Mouse (Mus musculus): Measurements from ENCODE around the gene Ube2cbp.

Ube2cbp gene

DNA sequence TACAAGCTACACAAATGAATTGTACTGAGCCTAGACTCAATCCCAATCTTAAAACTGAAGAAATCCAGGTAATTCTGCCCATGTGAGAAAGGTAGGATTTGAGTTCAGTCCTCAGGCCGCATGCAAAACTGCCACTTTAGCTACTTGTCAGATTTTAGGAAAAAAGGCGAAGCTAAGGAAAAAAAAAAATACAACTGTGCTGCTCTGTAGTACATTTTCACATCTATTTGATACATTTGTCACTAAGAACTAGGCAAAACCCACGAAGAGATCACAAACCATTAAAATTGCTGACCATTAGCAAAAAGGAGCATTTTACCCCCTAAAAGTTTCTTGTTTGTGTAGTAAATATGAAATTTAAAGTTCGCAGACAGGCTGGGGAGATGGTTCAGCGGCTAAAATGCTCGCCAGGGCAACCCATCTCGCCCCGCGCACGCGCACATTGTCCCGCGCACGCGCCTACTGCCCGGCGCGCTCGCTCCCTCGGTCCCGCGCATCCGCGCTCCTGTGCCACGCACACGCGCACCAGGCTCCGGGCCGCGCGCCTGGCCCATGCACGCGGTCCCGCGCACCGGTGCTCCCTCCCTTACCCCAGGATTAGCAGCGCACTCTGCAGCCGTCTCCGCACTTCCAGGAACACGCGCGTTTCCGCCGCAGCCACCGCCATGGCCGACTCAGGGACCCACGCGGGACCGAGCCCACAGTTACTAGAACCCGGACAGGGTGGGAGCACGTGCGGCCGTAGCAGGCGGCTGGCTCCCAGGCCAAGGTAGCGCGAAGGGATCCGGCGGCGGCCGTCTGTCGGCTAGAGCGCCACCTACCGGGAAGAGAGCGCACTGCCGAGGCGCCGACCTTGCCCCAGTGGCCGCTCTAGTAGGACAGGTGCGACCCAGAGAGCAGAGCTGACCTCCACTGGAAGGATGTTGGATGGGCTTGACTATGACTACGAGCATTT is at the start of gene Ube2cbp:
TSS of gene Ube2cbp (minus strand) at position 800 of the 955 bp plus-strand sequence.
- peak; percentile 73 to 89 for DNase-seq

DNA sequence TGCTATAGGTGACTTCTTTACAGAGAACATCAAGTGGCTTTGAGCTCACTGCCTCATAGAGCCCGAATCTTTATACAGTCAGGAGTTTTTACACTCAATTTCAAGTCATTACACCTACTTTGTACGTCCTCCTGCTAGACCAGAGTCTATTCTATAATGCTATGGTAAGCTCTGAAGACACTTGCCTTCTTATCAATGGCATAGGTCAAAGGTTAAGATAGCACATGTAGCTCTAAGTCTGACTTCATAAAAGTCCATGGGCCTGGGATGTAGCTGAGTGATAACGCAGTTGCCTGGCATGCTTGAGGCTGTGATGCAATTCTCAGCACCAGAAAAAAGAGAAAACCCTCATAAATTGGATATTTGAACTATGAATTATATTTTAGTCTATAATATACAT is 49.6 kb upstream of the Ube2cbp start:
- DNase-seq, result no peak

DNA sequence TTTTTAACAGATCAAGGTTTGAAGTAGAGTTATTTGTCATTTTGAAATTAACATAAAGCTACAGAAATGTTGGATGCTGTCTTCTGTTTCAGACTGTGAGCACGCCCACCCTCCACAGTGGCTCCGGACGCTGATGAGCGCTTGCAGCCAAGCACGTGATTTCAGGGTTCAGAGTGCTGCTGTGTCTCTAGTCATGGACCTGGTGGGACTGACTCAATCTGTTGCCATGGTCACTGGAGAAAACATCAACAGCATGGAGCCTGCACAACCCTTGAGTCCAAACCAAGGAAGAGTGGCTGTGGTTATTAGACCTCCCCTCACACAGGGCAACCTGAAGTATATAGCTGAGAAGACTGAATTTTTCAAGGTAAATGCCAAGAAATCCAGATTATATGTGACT is 49.0 kb upstream of the Ube2cbp start:
- no peak for DNase-seq

DNA sequence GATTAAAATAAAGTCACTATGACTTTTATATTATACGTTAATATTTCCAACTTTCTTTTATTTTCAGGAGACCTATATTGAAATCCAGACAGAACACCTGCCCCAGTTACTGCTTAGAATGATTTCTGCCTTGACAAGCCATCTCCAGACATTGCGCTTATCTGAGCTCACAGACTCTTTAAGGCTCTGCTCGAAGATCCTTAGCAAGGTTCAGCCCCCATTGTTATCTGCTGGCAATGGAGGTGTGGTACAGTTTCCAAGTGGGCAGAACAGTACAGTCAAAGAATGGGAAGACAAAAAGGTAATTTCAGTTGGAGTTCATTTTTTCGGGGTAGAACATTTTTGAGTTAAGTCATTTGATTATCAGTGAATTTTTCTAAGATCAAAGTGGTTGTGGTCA is 42.7 kb upstream of the Ube2cbp start:
- no peak for DNase-seq

DNA sequence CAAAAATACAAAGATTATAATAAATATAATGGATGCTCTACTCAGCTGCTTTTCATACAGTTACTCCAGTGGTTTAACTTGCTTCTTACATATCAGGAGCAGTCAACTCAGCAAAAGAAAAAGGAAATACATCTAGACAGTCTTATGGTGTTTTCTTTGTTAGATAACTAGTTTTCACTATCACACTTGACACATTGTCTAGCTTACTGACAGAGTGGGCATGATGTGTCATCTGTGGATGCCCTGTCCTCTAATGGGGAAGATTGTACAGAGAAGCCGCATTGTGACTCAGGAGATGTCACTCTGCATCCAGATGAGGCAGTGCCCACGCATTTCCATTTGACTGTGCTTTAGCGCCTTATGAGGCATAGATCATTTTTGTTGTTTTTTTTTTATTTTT is 34.3 kb upstream of the Ube2cbp start:
- DNase-seq, result no peak

DNA sequence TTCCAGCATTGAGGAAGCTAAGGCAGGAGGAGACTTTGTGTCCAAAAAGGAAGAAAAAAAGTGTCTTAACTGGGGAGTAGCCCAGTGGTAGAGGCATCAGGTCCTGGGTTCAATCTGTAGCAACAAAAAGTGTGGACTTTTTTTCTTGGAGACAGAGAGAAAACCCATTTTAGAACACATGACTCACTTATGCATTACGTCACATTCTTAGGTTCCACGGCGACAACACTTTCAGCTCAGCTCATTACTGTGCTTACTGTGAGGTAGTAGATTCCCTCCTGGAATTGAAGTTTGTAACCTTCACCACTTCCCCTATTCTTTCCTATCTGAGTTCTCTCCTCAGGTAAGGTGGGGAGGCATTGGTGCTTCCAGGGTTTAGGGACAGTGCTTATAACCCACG is 31.5 kb upstream of the Ube2cbp start:
- no peak for DNase-seq

DNA sequence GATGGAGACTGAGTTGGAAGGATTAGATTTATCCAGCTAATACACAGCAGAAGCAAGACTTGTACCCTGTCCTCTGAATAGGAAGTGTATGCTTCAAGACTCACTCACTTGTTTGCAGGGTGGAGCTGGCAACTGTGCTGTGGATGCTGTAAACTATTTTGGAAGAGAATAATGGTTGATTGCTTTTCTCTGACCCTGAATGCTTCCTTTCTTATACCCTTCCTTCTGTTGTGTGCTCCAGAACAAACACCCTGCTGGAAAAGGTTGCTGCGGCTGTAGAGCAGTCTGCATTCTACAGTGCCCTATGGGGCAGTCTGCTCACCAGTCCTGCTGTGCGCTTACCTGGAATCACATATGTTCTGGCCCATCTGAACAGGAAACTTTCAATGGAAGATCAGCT is 27.0 kb upstream of the Ube2cbp start:
- no peak for DNase-seq

DNA sequence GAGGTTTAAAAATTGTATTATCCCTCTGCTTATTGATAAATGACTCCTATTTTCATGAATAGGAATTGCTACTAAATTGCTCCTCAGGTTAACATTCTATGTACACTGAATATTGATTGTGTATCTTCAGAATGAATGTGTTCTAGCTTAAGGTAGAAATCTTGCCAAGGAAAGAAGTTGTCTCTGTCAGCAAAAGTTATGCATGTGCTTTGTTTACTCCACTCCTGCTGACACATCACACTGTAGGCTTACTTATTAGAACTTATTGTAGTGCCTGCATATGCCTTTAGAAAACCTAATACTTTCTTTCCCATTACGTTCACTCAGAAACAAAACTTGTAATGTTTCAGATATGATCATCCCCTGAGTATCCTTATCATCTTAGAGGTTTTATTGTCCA is 17.5 kb upstream of the Ube2cbp start:
- no peak for DNase-seq

DNA sequence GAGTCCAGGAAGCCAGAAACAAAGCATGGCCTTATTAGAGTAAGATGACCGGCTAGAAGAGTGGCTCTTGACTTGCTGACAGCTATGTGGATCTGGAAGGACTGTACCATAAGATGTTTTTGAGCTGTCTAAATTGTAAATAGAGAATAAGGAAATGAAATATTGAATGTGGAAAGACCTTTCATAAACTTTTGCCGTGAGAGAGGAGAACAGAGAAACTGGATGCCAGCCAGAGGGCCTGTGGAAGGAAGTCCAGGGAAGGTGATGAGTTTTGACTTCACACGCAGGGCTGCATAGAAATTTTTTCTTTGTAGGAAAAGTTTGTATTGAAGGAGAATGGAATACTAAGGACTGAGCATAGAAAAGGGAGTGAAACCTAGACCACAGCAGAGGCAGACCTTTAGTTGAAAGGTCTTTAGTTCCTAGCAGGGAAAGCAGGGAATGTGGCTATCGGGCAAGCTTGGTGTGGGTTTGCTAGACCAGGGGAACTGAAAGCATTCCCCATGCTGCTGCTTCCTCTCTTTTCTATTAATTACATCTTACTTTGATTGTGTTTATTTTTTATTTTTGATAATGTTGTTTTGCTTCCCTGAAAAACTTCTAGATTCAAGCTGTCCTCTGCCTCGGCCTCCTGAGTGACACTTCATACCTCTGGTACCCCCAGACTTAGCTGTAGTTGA is 13.8 kb upstream of the Ube2cbp start:
- no peak for DNase-seq

DNA sequence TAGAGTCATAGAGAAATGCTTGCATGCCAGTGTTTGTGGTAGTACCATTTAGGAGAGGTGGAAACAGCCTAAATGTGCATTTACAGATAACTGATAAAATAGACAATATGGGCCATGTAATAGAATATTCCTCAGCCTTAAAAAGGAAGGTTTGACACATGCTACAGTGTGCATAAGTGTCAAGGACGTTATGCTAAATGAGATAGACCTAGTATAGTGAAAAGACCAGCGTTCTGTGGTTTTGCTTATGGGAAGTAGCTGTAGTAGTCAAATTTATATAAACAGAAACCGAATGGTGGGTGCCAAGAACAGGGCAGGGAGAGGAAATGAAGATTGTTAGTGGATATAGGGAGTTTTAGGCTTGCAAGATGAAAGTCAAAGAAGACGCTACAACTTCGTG is 12.0 kb upstream of the Ube2cbp start:
- no peak for DNase-seq

DNA sequence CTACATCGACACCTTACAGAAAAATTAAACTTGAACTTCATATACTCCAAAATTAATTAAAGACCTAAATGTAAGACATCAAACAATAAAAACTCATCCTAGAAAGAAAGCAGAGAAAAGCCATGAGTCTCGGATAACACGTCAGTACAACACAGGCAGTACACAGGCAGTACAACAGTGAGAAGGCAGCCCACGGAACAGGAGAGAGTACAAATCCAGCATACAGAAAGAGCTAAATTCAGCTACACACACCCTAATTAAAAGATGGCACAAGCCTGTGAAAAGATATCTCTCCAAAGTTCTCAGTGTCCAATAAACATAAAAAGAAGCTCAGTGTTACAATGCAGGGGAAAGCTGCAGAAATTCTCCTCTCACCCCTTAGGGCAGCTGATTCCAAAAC is 11.2 kb upstream of the Ube2cbp start:
- no peak for DNase-seq

DNA sequence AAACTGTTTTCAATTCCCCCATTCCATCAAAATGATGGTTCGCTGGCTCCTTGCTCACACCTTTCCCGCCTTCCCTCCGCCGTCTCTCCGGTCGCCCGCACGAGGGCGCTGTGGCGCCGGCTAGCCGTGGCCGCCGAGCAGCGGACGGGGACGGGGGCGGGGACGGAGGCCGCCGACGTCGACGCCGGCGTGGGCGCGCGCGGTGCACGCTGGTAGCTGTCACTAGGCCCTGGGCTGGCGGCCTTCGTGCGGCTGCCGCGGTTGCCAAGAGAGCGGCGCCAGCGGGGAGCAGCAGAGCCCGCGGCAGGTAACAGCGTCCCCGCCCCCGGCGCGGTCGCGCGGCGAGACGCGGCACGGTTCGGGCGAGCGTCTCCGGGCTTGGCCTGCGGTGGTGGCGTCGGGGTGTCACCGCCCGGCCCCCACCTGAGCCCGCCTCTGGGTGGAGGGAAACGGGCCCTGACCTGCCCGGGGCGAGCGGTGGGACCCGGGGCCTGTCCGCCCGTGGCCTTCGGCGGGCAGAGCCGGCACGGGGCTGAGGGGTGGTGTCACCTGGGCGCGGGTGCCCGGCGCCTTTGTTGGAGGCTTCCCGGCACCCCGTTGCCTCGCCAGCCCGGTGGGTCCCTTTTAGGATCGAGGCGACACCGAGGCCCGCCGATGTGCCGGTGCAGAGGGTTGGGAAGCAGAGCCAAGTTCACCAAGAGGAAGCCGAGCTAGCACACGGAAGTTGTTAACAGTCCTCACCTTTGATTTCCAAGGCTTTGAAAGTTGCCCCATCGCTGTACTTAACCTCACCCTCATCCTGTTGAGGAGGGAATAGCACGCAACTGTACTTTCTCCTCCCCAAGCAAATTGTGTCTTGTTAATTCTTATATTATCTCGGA is 2.5 kb upstream of the Ube2cbp start, which contains the start of gene Dop1a:
TSS of gene Dop1a (plus strand) at position 165 of the 881 bp plus-strand sequence.
- DNase-seq, result peak; percentile 84 to 92

DNA sequence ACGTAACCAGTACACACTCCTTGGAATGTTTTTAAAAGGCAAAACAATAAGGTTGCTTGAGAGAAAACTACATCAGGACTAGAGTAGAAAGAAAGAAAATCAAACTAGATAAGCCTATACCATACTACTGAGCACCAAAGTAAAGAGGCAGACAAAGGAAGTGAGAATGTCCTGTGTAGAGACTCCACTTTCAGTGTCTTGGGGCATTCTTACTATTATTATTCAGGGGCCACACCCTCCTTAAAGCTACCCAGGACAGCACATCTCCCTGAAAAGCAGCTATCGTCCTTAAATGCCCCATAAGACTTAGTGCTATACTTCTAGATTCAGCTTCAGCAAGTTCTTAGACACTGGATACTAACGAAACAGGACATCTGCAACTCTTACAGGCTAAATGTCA is 11.1 kb downstream of the Ube2cbp start:
- DNase-seq, result no peak

DNA sequence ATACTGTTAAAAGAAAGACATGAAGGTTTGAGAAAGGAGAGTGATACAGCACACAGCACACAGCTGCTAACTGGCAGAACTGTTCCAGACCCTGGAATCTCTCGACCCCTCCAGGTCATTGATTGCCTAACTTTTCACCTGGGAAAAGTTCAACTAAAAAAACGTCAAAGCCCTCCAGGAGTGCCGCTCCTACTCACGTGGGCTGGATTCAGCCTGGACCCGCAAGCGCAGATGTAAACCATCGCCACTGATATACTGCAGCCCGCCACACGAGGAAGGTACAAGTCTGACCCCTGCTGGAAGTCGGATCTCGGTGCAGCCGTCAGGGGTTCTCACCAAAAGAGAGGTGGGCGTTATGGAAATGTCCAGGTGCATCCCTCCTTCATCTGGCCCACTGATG is 13.1 kb downstream of the Ube2cbp start:
- peak; percentile 21 to 55 for DNase-seq

DNA sequence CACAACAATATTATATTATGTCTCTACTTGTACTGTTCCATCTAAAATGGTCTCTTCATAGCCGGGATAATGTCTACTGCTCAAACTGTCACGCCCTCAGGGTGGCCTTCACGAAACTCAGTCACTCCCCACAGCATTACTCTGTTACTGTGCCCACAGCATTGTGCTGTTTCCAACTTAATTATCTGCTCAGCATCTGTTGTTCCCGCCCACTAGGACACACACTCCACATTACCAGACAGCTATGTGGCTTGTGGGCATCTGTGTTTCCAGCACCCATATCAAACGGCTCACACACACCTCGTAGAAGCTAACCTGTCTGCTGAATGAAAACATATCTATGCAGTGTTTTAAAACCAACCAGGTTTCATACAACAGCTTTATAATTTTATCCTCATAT is 13.7 kb downstream of the Ube2cbp start:
- DNase-seq, result no peak

DNA sequence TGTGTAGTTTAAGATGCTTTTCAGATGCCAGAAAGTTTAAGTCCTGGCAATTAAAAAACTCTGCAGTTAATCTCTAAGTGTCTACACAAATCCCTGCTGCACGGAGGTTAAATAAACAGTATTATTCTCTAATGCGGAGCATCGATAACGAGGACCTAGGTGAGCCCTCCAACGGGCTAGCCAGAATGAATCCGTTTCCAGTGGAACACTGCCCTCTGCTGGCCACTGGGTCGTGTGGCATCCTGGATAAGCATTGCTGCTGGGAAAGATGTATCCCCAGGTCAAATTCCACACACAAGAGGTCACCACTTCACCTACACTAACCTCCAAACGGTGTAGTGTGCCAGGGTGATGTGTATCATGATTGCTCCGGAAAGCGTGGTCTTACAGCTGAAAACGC is 15.2 kb downstream of the Ube2cbp start:
- DNase-seq, result peak; percentile 30 to 76

DNA sequence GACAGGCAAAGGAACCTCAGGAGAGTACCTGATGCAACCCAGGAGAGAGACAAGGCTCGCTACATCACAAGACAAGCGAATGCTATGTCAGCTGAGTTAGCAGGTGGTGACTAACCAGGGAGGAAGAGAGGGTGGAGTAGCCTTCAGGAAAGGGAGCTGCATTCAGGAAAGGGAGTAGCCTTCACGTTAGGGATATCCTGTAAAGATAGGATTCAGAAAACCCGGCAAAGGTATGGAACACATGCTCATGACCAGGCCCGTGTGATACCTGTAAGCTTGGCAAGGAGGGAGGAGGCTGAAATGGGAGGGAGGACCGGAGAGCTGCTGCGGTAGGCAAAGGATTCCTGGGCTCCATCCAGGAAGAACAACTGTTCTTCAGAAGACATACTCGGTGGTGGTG is 17.3 kb downstream of the Ube2cbp start:
- no peak for DNase-seq

DNA sequence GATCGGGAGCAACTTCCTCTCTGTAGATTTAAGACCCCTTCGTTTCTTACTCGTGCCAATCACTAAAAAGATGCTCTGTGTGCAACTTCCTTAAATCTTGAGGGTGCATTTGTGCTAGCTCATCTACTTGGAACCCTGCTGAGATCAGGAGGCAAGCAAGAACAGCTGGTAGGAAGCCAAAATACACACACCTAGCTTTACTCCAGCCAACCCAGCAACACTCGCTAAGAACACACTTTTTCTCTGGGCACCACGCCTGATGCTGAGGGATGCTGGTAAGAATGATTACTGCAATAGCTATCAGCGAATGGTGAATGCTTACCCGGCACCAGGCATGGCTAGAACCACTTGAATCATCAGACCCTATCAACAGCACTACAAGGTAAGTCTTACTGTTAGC is 17.9 kb downstream of the Ube2cbp start:
- DNase-seq, result no peak

DNA sequence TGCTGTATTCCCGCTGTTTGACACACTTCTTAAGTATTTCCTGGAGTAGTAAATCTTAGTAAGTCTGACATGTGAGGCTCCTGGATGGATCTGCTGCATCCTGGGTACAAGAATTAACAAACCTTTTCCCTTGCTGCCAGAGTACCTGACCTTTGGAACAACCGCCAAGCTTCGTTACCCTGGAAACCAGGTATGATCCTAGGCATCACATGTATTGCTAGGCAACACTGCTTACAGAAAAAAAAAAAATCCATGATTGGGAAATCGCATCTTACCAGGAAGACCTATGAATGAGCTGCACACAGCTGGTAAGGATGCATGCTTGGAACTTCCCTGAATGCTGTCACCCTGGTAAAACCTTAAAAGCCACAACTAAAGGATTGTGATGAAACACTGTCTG is 22.5 kb downstream of the Ube2cbp start:
- no peak for DNase-seq

DNA sequence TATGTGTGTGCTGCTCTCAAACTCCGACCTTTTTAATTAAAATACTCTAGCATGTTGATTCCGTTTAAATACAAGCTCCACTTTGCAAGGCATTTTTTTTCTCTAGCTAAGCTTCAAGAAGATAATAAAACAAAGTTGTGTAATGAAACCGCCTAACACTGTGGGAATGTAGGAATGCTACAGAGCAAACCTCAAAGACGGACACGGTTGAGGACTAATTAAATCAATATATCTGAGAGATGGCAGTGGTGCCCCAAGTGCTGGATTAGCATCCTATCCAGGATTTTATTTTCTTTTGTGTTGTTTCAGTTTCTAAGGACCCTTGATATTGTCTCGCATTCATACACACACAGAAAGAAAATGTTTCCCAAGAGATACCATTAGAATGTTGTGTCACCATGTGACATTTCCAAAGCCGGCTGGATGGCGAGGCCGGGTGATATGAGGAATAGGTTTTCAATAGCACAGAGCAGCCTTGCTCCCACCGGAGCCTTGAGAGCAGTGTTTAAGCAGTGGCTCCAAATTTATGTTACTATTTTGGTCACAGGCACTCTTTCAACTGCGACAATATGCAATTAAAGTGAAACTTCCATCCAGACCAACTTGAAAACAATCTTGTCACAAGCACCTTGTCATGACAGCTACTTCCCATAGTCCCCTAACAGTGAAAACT is 26.3 kb downstream of the Ube2cbp start:
- no peak for DNase-seq

DNA sequence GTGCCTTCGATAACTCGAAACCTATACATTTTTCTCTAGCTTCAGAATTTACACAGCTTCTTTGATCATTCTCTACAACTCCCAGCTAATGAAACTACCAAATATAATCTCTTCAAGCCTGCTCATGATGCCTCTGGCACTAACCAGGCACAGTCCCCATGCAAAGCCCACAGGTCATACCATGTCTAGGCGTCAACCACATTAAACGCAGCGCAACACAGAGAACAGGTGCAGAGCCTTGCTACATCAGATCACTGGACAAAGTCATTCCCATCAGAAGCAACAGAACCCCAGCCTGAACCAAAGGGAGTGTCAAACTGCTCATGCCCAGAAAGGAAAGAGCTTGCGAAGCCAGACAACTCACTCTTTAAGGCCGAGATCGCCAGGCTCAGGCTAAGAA is 28.1 kb downstream of the Ube2cbp start:
- no peak for DNase-seq

DNA sequence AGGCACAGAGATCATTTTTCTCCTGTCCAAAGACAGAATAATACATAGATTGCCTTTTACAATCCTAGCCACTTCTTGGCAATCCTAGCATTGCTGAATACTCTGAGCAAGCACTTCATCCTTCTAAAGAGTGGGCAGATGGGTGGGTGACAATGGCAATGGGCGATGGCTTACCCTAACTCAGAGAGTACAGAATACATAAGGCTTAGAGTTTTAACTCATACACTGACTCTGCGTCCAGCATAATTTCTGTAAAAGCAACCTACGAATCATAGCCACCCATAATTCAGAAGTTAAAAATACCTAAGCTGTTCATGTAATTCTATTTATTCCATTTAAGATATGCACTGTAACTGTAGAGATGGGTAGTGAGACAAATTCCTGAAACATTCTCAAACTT is 29.2 kb downstream of the Ube2cbp start:
- DNase-seq, result no peak

DNA sequence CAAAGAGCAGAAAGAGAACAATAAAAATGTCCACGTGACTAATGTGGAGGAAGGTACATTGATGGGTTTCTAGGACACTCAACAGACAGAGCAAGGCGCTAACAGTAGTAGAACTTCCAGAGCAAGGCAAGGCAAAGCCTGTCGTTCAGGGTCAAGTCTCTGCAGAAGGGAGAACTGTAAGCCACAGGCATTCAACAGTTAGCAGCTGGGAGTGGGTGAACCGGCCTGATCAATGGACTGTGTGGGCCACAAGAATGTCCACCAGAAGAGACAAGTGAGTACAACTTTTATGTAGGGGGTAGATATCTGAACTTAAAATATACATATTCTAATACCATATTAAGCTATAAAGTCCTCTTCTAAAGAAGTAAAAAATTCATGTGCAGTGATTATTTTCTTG is 41.4 kb downstream of the Ube2cbp start:
- DNase-seq, result no peak

Measured in spleen, adult 18-20 months (tissue).